In genomic region chr3:142664723-142665122, GRCm38 (mm10) we compare ENCODE assay signal across 26 mouse cellular contexts. TPM values are rescaled to one million over a fixed set of nuclear protein-coding genes. Genes with fewer than 3 reads are reported as not detected.
DNase-seq lines count a peak whose midpoint lies in the region; ATAC-seq lines count a peak whose summit lies in the region.
"Had no signal": no experiment of that assay in that cellular context is flagged by ENCODE, and none has a peak within 500 bp of the region (broad histone marks: within the 10 kb centered on the region; RNA-seq: fewer than 3 reads in every experiment).

No protein-coding gene starts in this region.

- ATAC-seq in embryonic facial prominence, embryonic 12.5 days (ENCODE audit: insufficient number of reproducible peaks, insufficient read depth, low FRiP score, low TSS enrichment): peak; percentile 69; the same call in 1 of the 2 replicates
- peak; percentile 21; the same call in 1 of the 2 replicates for ATAC-seq in hindbrain, embryonic 13.5 days (ENCODE audit: low FRiP score)
- ATAC-seq in lung, embryonic 15.5 days (ENCODE audit: borderline replicate concordance, extremely low read depth, low FRiP score, low TSS enrichment): peak; percentile 27; the same call in 1 of the 2 replicates
- ATAC-seq in midbrain, embryonic 14.5 days (ENCODE audit: low FRiP score, low TSS enrichment): 0 out of 2 replicates have a peak, but pooled peaks have one; percentile 57
- ATAC-seq: activated CD4-positive, CD25-positive, alpha-beta regulatory T cell, adult 4 months; forebrain, embryonic 16.5 days had no signal

- H3K27ac ChIP-seq in embryonic facial prominence, embryonic 12.5 days: no peak overlapping the region
- H3K27ac ChIP-seq in embryonic facial prominence, embryonic 10.5 days (replicated peaks): no peak overlapping the region
- no peak overlapping the region for H3K27ac ChIP-seq in hindbrain, embryonic 13.5 days
- H3K27ac ChIP-seq in hindbrain, embryonic 10.5 days: no peak overlapping the region
- no peak overlapping the region for H3K27ac ChIP-seq in lung, embryonic 15.5 days
- no peak overlapping the region for H3K27ac ChIP-seq in midbrain, embryonic 14.5 days (replicated peaks; ENCODE audit: low read depth, low read length)
- H3K27ac ChIP-seq in midbrain, embryonic 10.5 days (replicated peaks): no peak overlapping the region
- H3K27ac ChIP-seq: embryonic facial prominence, embryonic 15.5 days; heart, adult 2 months; heart, embryonic 10.5 days; heart, embryonic 13.5 days; hindbrain, embryonic 14.5 days had no signal

- H3K9ac ChIP-seq in embryonic facial prominence, embryonic 12.5 days: no peak overlapping the region
- no peak overlapping the region for H3K9ac ChIP-seq in hindbrain, embryonic 13.5 days
- H3K9ac ChIP-seq in lung, embryonic 15.5 days: no peak overlapping the region
- no peak overlapping the region for H3K9ac ChIP-seq in midbrain, embryonic 14.5 days (replicated peaks; ENCODE audit: low read length)
- H3K9ac ChIP-seq: embryonic facial prominence, embryonic 15.5 days; heart, embryonic 13.5 days; hindbrain, embryonic 14.5 days had no signal

- no peak overlapping the region for H3K4me2 ChIP-seq in embryonic facial prominence, embryonic 12.5 days (replicated peaks)
- H3K4me2 ChIP-seq in hindbrain, embryonic 13.5 days: no peak overlapping the region
- no peak overlapping the region for H3K4me2 ChIP-seq in lung, embryonic 15.5 days
- H3K4me2 ChIP-seq in midbrain, embryonic 14.5 days (ENCODE audit: low read length): no peak overlapping the region
- H3K4me2 ChIP-seq: embryonic facial prominence, embryonic 15.5 days; heart, embryonic 13.5 days; hindbrain, embryonic 14.5 days had no signal

- H3K4me1 ChIP-seq in embryonic facial prominence, embryonic 12.5 days: no peaks in the 10 kb centered on the region
- no peaks in the 10 kb centered on the region for H3K4me1 ChIP-seq in embryonic facial prominence, embryonic 10.5 days
- H3K4me1 ChIP-seq in hindbrain, embryonic 13.5 days (replicated peaks): no peaks in the 10 kb centered on the region
- H3K4me1 ChIP-seq in hindbrain, embryonic 10.5 days (replicated peaks): no peaks in the 10 kb centered on the region
- no peaks in the 10 kb centered on the region for H3K4me1 ChIP-seq in lung, embryonic 15.5 days
- H3K4me1 ChIP-seq in midbrain, embryonic 14.5 days (ENCODE audit: control insufficient read depth, insufficient read depth, low read length): no peaks in the 10 kb centered on the region
- H3K4me1 ChIP-seq in midbrain, embryonic 10.5 days: no peaks in the 10 kb centered on the region
- H3K4me1 ChIP-seq: embryonic facial prominence, embryonic 15.5 days; heart, embryonic 10.5 days; heart, embryonic 13.5 days had no signal

- DNase-seq in embryonic facial prominence, embryonic 10.5 days (ENCODE audit: low spot score): no peak
- DNase-seq in hindbrain, embryonic 10.5 days (ENCODE audit: low spot score): no peak
- no peak for DNase-seq in lung, postnatal 36 days
- no peak for DNase-seq in midbrain, embryonic 14.5 days
- DNase-seq in midbrain, embryonic 10.5 days (ENCODE audit: low spot score): no peak
- DNase-seq: adrenal gland, adult 8-10 months; adrenal gland, postnatal 25 days; cerebellum, adult 11-12 months; cerebellum, adult 8-10 months; cerebellum, postnatal 10 days; cerebellum, postnatal 36 days; embryo, embryonic 11 days; gastrocnemius, postnatal 10 days; gastrocnemius, postnatal 36 days; heart, adult 2 months; heart, postnatal 14 days; heart, postnatal 4 days had no signal

- H3K27me3 ChIP-seq in embryonic facial prominence, embryonic 12.5 days: no peaks in the 10 kb centered on the region
- H3K27me3 ChIP-seq in embryonic facial prominence, embryonic 10.5 days (replicated peaks; ENCODE audit: low read depth, poor library complexity, severe bottlenecking): no peaks in the 10 kb centered on the region
- no peaks in the 10 kb centered on the region for H3K27me3 ChIP-seq in hindbrain, embryonic 13.5 days
- H3K27me3 ChIP-seq in hindbrain, embryonic 10.5 days (ENCODE audit: insufficient read depth, poor library complexity, severe bottlenecking): no peaks in the 10 kb centered on the region
- H3K27me3 ChIP-seq in lung, embryonic 15.5 days: no peaks in the 10 kb centered on the region
- no peaks in the 10 kb centered on the region for H3K27me3 ChIP-seq in midbrain, embryonic 14.5 days (ENCODE audit: control insufficient read depth, insufficient read depth, low read length)
- H3K27me3 ChIP-seq in midbrain, embryonic 10.5 days (ENCODE audit: low read depth, poor library complexity, severe bottlenecking): no peaks in the 10 kb centered on the region
- H3K27me3 ChIP-seq: embryonic facial prominence, embryonic 15.5 days; heart, embryonic 13.5 days had no signal

- 94% methylated on average over 8 of the region's 8 CpGs for WGBS in embryonic facial prominence, embryonic 12.5 days
- WGBS in embryonic facial prominence, embryonic 10.5 days: 90% methylated on average over 8 of the region's 8 CpGs
- WGBS in hindbrain, embryonic 13.5 days: 93% methylated on average over 8 of the region's 8 CpGs
- WGBS in hindbrain, embryonic 10.5 days: 92% methylated on average over 8 of the region's 8 CpGs
- WGBS in lung, embryonic 15.5 days: 96% methylated on average over 8 of the region's 8 CpGs
- WGBS in midbrain, embryonic 14.5 days: 95% methylated on average over 8 of the region's 8 CpGs
- WGBS in midbrain, embryonic 10.5 days: 90% methylated on average over 8 of the region's 8 CpGs

- H3K36me3 ChIP-seq in embryonic facial prominence, embryonic 12.5 days: no peaks in the 10 kb centered on the region
- H3K36me3 ChIP-seq in embryonic facial prominence, embryonic 10.5 days (replicated peaks): no peaks in the 10 kb centered on the region
- no peaks in the 10 kb centered on the region for H3K36me3 ChIP-seq in hindbrain, embryonic 13.5 days
- H3K36me3 ChIP-seq in hindbrain, embryonic 10.5 days: no peaks in the 10 kb centered on the region
- no peaks in the 10 kb centered on the region for H3K36me3 ChIP-seq in lung, embryonic 15.5 days
- H3K36me3 ChIP-seq in midbrain, embryonic 14.5 days (ENCODE audit: control insufficient read depth, insufficient read depth, low read length): no peaks in the 10 kb centered on the region
- H3K36me3 ChIP-seq in midbrain, embryonic 10.5 days: no peaks in the 10 kb centered on the region
- H3K36me3 ChIP-seq: embryonic facial prominence, embryonic 15.5 days; heart, embryonic 10.5 days; heart, embryonic 13.5 days had no signal

- H3K9me3 ChIP-seq in embryonic facial prominence, embryonic 12.5 days: 0 out of 2 replicates have a peak, but pooled peaks cover 5% of the 10 kb centered on the region
- peaks cover 9% of the 10 kb centered on the region; the same call in 1 of the 2 replicates for H3K9me3 ChIP-seq in embryonic facial prominence, embryonic 10.5 days
- H3K9me3 ChIP-seq in hindbrain, embryonic 13.5 days: no peaks in the 10 kb centered on the region; the same call in 1 of the 2 replicates
- peaks cover 17% of the 10 kb centered on the region; the same call in 1 of the 2 replicates for H3K9me3 ChIP-seq in hindbrain, embryonic 10.5 days
- H3K9me3 ChIP-seq in lung, embryonic 15.5 days: no peaks in the 10 kb centered on the region
- no peaks in the 10 kb centered on the region for H3K9me3 ChIP-seq in midbrain, embryonic 14.5 days (ENCODE audit: control insufficient read depth, low read length)
- H3K9me3 ChIP-seq in midbrain, embryonic 10.5 days (replicated peaks): peaks cover 11% of the 10 kb centered on the region
- H3K9me3 ChIP-seq: embryonic facial prominence, embryonic 15.5 days had no signal

- no peak overlapping the region for H3K4me3 ChIP-seq in embryonic facial prominence, embryonic 12.5 days
- H3K4me3 ChIP-seq in embryonic facial prominence, embryonic 10.5 days: no peak overlapping the region
- H3K4me3 ChIP-seq in hindbrain, embryonic 13.5 days: no peak overlapping the region
- no peak overlapping the region for H3K4me3 ChIP-seq in hindbrain, embryonic 10.5 days
- no peak overlapping the region for H3K4me3 ChIP-seq in lung, embryonic 15.5 days
- H3K4me3 ChIP-seq in midbrain, embryonic 14.5 days (replicated peaks; ENCODE audit: low read depth, low read length): no peak overlapping the region
- H3K4me3 ChIP-seq in midbrain, embryonic 10.5 days: no peak overlapping the region
- H3K4me3 ChIP-seq: embryonic facial prominence, embryonic 15.5 days; heart, adult 2 months; heart, embryonic 10.5 days; heart, embryonic 13.5 days had no signal

RNA-seq across cellular contexts. Expression of gene Kyat3, which starts 36.1 kb away (rescaled TPM):
- 19.1 and 22.0 TPM in 2 replicates for polyA plus RNA-seq in embryonic facial prominence, embryonic 12.5 days (2016; fragmentation: Nextera tagmentation; extraction: Ambion mirVana)
- 11.8 and 14.1 TPM in 2 replicates for polyA plus RNA-seq in embryonic facial prominence, embryonic 10.5 days (2016; fragmentation: Nextera tagmentation; extraction: Ambion mirVana)
- polyA plus RNA-seq in hindbrain, embryonic 13.5 days (2015; fragmentation: Nextera tagmentation; extraction: Ambion mirVana): 5.1 and 5.3 TPM in 2 replicates
- polyA plus RNA-seq in hindbrain, embryonic 10.5 days (2016; fragmentation: Nextera tagmentation; extraction: Ambion mirVana): 9.0 and 10.2 TPM in 2 replicates
- polyA plus RNA-seq in lung, embryonic 15.5 days (2015; fragmentation: Nextera tagmentation; extraction: Ambion mirVana): 15.6 and 16.1 TPM in 2 replicates
- 2.7 and 4.2 TPM in 2 replicates for polyA plus RNA-seq in midbrain, embryonic 14.5 days (2014; fragmentation: Nextera tagmentation; extraction: Ambion mirVana)
- polyA plus RNA-seq in midbrain, embryonic 10.5 days (2016; fragmentation: Nextera tagmentation; extraction: Ambion mirVana): 8.4 and 8.7 TPM in 2 replicates

RNA-seq across cellular contexts. Expression of gene Gbp2, which starts 44.3 kb away (rescaled TPM):
- 0.09 and 0.23 TPM in 2 replicates for polyA plus RNA-seq in embryonic facial prominence, embryonic 12.5 days (2016; fragmentation: Nextera tagmentation; extraction: Ambion mirVana)
- 0.06 and 0.10 TPM in 2 replicates for polyA plus RNA-seq in embryonic facial prominence, embryonic 10.5 days (2016; fragmentation: Nextera tagmentation; extraction: Ambion mirVana)
- polyA plus RNA-seq in hindbrain, embryonic 13.5 days (2015; fragmentation: Nextera tagmentation; extraction: Ambion mirVana): 0.35 and 0.60 TPM in 2 replicates
- polyA plus RNA-seq in hindbrain, embryonic 10.5 days (2016; fragmentation: Nextera tagmentation; extraction: Ambion mirVana): 0.06 and 0.17 TPM in 2 replicates
- polyA plus RNA-seq in lung, embryonic 15.5 days (2015; fragmentation: Nextera tagmentation; extraction: Ambion mirVana): 2.4 and 3.5 TPM in 2 replicates
- polyA plus RNA-seq in midbrain, embryonic 14.5 days (2014; fragmentation: Nextera tagmentation; extraction: Ambion mirVana): 0.16 and 2.5 TPM in 2 replicates
- 0.07 and 0.21 TPM in 2 replicates for polyA plus RNA-seq in midbrain, embryonic 10.5 days (2016; fragmentation: Nextera tagmentation; extraction: Ambion mirVana)
